Mouse (Mus musculus) heart, adult 2 months (tissue): ENCODE results near the gene Fbxo36.

Source experiments
- CTCF ChIP-seq: fragments of 200-600 bp; IDR thresholded peaks from 2 replicates; pipeline ENCODE4 v1.8.1; 2022; ENCODE audit warnings: antibody characterized with exemption, mild to moderate bottlenecking, moderate library complexity
- EP300 ChIP-seq: fragments of 200-500 bp; IDR thresholded peaks from 2 replicates; pipeline ENCODE4 v1.6.1; 2011; ENCODE audit warnings: low read depth, low read length, control low read depth; ENCODE audit not compliant: insufficient read depth

DNA sequence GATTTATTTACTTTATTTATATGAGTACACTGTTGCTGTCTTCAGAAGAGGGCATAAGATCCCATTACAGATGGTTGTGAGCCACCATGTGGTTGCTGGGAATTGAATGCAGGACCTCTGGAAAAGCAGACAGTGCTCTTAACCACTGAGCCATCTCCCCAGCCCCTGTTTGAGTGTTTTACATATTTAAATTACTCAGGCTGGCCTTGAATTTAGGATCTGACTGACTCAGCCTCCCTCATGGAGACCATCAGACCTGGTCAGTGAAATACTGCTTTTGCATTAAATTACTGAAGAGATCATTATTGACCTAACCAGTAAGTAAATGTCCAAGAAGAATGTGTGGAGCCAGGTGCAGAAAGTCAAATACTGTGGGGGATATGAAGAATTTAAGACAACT is 28.7 kb downstream of the Fbxo36 start:
- TF ChIP-seq CTCF (no peak), EP300 (no peak)
